Mouse (Mus musculus) liver (tissue): ENCODE results near the gene Sgk1.

Experiments used
- DNase-seq: peaks from one replicate; pipeline ENCODE4 v3.0.0-alpha.2; 2020; ENCODE audit warnings: mixed read lengths

Gene Sgk1

DNA sequence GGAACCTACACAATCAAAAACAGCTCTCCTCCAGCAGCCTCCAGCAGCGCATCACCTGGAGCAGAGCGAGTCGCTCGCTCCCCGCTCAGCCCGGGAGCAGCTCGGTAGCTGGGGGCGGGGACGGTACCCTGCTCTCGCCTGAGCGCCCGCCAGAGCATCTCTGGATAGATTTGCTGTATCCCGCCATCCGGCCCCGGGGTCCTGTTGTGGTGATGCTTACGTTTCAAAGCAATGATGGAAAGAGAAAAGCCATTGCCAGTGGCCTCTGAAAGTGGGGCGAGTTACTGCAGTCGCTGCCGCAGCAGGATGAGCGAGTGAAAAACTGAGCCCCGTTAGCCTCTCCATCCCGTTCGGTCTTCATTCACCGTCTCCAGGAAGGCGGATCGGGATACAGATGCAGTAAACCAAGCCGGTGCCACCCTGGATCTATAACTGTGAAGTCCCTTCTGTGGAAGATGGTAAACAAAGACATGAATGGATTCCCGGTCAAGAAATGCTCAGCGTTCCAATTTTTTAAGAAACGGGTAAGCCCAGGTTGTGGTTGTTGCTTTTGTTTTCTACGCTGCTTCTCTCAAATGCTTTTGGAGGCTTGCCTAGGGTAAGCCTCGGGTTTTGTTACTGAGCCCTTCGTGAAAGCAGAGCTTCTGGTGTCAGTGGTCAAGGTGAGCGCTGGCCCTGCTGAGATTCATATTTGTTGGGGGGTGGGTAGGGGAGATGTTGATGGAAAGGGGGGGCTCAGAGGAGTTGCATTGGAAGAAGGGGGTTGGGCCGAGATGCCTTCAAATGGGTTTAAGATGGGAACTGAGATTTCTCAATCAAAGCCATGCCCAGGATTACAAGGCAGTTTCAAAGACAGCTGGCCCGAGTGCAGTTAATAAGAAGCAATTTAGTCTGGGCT, at the start of gene Sgk1:
Gene Sgk1 (plus strand): TSS at position 1 of the 898 bp plus-strand sequence.
- DNase-seq: no peak

DNA sequence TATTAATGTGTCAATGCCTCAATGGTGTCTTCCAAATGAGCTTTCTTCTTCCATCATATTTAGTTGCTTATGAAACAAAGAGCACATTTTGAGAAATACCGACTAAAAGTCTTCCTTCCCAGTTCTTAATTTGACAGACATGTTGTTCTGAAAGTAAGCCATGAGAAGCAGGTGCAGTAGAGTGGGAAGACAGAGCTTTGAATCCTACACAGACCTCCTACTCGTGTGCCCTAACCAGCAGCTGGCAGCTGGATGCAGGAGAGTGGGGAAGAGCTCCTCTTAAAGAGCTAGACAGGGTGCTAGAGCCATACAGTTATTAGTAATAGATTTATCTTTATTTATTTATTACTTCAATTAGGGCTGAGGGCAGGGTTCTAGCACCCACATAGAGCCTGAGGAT, 49.7 kb upstream of the Sgk1 start:
- DNase-seq: no peak

DNA sequence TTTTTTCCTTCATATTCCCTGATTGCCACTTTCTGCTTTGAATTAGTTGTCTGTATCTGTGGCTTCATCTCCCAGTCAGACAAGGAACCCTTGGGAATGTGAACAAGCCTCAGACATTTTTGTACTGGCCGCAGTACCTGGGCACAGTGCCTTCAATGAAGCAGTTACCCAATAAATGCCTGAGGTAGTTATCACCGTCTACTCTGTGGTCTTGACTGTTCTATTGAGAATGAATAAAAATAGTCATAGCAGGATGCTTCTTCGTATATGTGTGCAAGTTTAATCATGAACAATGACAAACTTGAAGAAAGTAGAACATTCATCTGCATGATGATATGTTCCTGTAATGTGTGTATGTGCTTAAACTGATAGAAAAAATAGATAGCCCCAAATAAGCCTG, 48.2 kb upstream of the Sgk1 start:
- DNase-seq: no peak

DNA sequence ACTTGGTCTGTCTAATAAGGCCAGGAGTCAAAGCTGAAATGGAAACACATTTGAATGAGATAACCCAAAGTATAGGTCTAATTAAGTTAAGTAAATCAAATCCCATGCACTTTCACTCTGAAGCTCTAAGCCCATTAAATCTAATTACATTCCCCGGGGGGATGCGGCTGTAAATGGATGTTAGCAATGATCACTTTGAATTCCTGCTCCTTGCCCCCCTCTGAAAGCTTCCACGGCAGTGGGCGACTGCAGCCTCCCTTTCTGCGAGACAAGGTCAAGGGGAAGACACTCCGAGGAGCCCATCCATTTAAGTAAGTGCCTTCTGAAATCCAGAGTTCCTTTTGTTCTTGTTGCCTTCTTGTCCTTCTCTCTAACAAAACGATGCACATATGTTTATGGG, 46.9 kb upstream of the Sgk1 start:
- no peak for DNase-seq

DNA sequence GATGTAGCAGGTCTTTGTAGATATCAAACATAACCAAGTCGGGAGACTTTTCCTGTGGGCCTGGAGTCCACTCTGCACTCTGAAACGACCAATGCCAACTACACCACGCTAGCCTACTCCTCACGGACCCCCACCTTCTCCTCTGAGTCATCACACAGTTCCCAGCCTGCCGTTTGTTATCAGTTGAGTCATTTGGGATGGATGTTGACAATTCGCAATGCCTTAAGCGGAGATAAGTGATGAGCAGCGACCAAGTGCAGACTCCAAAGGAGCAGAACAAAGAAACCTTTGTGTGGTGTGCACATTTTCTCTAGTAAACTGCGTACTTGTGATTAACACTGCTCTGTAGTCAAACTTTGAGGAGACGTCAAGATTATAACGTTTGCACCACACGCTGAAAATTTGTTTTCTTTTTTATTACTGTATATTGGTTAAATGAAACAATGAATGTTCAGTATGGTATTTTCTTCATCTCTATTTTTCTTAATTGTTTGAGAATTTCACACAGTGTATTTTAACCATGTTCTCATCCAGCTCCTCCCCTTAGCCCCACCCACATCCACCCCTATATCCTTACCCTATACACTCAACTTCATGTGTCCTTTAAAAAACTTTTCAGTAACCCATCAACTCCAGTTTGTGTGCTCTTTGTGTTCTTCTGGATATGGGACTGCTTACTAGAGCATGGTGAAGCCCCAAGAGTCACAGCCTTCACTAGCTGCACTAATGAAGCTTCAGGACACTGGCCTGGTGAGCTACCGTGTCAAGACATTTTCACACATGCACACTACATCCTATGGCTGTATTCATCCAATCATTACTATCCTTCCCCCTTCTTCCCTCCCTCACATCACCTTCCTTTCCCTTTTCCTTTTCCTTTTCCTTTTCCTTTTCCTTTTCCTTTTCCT, 42.5 kb upstream of the Sgk1 start:
- DNase-seq: peak; percentile 42

DNA sequence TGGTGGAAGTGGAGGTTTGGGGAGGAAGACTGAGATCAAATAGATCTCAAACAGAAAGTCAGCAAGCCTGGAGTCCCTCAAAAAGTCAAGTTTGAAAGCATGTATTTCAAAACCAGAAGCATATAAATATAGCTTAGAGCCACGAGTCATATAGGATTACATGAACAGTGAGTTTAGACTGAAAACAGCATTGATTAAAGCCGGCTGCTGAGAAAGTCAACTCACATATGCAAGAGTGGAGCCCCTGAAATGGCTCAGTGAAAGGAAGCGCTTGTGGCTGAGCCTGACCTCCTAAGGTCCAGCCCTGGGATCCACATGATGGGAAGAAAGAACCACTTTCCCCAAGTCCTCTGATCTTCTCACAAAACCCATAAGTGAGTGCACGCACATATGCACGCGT, 38.7 kb upstream of the Sgk1 start:
- no peak for DNase-seq

DNA sequence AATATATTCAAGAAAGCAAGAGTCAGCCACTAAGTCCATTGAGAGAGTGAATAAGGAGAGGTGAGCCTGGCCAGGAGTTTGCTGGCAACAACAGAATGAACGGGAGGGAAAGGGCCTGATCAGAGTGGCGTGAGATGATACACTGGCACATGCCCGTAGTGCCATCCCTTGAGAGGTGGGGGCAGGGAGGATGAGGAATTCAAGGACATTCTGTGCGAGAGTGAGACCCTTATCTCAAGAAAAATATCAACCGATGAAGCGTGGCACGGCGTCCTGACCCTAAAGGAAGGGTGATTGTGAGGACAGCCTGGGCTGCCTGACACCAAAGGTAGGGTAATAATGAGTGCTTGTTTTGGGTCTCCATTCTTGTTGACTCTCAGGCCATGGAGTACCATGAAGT, 38.1 kb upstream of the Sgk1 start:
- DNase-seq: no peak

DNA sequence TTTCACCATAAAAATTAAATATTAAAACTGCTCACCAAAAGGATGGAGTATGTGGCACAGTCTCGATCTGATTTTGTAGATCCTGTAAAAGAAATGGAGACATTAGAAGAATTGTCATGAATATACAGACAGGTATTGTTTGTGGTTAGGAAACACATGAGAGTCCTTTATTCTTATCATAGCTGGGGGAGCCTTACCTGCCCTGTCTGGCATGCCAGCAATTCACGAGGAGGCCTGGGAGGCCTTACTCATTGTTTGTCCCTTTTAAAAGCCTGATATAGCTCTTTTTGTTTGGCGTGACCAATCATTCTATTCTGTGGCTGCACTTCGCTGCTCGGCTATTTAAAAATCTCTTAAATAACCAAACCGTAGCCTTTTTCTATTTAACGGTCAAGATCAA, 37.6 kb upstream of the Sgk1 start:
- DNase-seq: no peak

DNA sequence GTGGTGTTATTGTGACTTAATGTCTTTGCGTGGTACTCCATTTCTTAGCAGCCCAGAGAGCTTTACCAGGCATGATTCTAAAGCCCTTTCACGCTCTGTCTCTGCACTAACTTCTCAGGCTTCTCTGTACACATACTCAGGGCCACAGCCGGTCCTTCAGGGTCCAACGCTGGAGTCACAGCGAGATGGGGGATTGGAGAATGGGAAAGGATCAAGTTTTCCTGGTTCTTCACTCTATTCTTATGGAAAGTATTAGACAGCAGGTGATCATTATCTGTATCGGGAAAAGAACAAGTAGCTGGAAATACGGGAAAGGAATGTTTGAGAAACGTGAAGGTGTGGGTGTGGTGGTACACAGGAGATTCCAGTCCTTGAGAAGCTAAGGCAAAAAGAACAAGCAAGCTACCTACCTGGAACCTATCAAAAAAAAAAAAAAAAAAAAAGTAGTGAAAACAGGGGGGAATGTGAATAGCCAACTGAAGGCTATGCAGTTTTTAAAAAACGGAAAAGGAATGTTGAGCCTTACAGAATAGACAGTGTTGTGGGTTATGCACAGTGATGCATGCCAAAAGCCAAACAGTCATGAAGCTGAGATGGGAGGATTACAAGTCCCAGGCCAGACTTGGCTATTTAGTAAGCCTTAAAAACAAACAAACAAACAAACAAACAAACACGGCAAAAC, 36.2 kb upstream of the Sgk1 start:
- DNase-seq: no peak

DNA sequence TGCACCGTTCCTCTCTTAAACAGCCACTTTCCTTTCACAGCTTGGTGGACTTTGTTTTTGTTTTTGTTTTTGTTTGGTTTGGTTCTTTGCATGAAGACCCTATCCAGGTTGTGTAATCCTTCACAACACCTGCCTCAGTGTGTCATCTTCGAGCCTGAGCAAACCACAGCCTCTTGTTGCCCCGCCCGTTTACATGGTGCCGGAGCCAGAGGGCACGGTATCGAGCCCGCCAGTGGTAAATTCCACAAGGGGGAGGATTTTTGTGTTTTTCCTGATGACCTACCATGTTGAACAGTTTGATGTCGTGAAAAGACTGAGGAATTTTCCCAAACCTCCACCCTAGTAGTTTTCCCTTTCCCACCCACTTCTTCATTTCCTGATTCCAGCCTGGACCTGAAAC, 35.6 kb upstream of the Sgk1 start:
- no peak for DNase-seq

DNA sequence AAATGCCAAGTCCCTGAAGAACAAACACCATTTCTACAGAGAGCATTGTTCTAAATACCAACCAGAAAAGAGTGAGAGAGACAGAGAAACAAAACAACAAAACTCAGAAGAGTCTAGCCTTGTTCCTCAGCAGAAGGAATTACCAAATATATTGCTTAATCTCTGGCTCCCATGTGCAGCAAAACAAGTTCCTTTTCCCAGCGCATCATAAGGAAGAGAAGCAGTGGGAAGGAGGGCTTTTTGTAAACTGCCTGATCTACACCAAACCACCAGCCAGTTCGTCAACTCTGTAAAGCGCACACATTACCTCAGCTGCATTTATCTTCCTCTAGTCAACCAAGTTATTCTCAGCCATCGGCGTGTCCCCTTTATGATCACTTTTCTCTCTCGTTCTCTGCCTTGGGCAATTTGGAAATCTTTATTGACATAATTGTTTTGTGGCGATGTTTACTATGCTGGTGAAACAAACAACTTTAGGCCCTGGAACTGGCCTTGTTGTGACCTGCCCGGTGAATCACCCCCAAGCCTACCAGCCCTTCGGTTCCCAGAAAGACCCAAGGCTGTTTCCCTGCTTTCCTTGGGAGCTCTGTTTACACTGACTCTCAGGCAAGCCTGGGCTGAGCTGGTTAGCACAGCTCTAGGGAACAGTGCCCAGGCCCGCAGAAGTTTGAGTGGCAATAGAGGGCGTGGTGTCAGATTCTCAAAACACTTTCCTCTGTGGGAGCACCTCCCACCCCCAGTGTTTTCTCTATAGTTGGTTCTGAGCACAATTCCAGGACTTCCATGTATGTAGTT, 34.8 kb upstream of the Sgk1 start:
- no peak for DNase-seq

DNA sequence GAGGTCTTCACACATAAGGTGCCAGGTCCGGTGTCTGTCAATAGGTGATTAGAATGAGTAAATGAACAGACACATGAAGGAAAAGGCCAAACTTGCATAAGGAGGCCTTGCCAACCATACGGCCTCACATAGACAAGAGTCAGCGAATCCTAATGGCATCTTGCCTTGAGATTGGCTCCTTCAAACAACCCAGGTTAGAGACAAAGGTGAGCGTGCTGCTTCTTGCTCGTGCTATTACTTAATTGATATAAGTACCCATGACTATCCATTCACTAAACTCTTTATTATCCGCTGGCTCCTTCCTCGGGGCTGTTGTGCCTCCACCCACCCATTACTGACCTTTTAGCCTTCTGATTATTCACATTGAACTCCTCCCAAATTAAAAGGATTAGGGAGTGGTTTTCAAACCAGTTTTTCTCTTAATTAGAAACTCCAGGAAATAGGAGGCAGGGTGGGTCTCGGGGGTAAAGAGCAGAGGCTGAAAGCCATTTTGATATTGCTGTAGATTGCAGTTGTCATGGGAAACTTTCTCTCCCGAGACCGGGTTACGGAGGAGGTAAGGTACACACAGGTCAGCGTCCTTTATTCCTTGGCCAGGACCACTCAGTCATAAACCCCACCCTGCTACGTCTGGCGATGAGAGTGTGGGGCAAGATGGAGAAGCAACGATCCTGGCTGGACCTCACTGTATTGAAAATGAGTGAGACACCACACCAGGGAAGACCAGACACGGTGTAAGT, 33.9 kb upstream of the Sgk1 start:
- DNase-seq: no peak

DNA sequence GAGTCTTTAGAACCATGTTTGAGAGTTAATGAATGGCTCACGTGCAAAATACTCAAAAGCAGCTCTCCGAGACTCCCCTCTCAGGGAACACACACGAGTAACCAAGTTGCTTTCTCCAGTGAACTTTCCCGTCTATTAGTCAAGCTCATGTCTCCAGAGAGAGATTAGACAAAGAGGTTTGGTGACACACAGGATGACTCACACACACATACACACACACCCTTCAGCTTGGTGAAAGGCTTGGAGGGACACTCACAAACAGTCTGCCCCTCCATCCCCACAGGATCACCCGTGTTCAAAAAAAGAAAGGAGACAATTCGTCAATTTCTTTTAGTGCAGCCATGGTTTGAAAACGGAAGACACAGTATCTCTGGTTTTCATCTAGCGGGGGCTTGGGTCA, 32.7 kb upstream of the Sgk1 start:
- no peak for DNase-seq

DNA sequence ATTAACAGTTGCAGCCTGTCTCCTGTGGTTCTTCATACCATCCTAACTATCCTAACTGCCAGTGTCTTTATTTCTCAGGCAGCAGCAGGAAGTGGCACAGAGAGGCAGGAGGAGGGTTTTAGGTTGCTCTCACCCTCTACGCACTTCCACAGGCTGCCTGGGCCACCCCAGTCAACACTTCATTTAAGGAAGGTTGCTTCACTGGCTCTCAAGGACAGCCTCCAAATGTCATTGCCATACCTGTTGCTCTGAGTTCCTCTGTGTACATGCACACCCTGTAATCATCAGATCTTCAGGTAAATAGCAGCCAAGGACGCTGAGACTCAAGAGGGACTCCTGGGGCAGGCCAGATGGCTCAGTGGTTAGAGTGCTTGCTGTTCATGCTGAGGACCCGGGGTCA, 31.7 kb upstream of the Sgk1 start:
- no peak for DNase-seq

DNA sequence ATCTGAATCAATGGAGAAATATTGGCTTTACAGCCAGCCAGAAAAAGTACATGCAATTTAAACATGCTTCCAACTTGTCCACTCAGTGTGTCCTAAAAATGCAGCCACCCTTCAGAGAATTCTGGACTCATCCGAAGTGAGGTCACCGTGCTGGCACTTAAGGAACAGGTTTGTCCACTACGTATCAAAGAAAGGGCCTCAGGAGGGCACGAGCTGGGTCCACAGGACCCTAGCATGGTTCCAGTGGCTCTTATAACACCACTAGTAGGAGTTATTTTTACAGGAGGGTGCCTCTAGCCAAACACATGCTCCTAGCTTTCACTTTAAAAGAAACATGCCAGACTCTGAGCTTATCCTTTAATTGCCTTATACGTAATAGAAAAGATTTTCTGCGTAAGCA, 28.9 kb upstream of the Sgk1 start:
- DNase-seq: no peak

DNA sequence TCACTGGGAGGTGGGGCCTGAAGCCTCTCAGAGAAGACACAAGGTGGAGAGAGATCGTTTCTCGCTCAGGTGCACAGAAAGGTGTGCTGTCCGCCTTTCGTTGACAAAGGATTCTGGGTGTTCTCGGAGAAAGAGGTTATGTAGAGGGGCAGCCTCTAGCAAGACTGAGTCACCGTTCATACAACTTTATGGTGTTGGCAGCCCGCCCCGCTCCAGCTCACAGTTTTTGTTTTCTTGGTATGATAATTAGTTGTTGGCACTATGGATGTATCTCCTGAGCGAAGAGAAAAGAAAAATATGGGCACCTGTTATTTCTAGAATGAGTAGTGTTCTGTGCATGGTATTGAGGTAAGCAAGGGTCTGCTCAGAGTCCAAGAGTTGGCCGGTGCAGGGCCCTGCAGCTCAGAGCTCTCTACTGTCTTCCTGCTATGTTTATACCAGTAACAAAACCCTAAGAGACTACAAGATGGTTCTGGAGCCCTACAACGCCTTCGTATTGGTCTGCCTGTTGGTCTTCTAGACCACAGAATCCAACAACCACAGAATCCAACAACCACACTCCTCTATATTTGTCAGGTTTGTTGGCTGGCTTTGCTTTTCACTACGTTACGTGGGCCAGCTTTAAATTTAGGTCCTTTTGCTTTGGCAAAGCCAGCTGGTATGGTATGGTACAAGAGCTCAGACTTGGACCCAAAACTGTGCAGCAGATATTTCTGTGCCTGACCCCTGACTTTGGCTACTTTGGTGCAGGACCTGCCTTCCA, 28.2 kb upstream of the Sgk1 start:
- DNase-seq: no peak

DNA sequence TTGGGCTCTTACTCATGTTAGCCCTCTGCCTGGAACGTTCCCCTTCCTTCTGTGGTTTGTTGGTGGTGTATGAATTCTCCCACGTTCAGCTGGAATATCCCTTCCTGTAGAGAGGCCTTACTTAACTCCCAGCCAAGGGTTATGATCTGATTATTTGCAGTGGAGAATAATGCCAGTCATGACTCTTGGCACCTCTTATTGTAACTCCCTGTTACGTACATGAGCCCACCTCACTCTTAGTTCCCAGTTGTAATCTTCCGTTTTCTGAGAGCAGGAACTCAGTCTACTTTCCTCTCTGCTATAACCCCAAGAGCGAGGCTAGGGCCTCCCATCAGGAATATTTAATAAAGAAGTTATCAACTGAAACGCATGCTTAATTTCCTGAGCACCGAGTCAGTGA, 26.6 kb upstream of the Sgk1 start:
- DNase-seq: no peak

DNA sequence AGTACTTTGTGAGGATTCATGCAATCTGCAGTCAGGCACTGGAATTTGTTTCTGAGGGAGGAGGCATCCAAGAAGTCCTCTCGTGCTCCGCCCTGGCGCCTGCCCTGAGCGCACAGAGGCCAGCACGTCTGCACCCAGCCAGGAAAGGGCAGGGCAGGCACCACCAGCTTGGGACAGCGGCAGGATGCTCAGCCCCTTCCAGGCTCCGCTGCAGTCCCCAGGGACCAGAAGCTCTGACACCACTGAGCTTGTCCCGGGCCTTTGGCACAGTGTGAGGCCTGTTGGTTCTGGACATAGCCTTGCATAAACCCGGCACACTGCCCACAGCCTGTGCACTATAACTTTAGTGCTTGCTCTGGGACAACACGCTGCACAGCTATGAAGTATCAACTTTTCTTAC, 24.3 kb upstream of the Sgk1 start:
- no peak for DNase-seq

DNA sequence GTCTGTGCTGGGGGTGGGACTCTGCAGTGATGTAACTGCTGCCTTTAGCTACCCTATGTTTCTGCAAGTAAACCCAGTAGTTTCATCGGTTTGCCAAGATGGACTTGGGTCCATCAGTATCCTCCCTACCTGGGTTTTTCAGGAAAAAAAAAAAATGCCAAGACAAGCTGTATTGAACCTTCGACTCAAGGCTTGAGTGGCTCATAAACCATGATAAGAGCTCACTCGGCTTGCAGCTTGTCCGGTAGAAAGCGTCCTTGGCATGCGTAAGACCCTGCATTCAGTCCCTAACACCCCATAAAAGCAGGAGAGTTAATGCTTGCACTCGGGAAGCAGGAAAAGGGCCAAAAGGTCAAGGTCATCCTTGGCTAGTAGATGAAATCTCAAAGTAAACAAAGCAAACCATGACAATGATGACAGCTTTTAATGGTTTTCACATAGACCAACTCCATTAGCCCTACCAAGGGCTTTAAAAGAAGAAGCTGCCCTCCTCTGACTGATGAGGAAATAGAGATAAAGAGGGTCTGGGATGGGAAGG, 23.5 kb upstream of the Sgk1 start:
- no peak for DNase-seq

DNA sequence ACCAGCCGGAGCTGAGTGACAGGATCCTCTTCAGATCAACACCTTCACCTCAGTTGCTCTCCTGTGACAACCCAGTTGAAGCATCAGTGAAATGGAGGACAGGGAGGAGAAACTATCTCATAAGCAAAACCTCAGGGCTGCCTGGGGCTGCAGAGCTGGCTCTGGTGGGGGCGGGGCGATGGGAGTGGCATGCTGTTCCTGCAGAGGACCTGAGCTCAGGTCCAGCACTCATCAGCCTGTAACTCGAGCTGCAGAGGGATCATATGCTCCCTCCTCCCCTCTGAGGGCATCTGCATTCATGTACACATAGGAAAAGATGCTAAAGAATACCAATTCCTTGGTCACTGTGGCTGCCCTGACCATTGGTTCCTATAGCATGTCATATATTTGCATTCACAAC, 15.5 kb upstream of the Sgk1 start:
- peak; percentile 11 for DNase-seq

DNA sequence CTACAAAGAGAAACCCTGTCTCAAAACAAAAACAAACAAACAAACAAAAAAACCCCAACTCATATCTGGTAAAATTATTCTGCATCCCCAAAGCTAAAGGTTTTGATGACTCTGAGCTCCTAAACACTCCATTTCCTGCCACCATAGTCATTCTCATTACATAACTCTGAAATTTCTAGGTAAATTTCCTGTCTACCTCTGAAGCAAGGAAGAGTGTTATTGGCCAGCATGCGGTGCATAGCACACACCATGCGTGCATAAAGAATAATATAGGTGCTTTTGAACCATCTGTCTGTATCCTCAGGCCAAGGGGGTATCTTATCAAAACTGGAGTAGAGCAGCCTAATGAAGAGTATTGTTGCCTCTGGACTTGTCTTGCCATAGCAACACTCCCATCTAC, 13.8 kb upstream of the Sgk1 start:
- DNase-seq: no peak
